Mouse (Mus musculus): ENCODE results near the gene Pheta2.
"Not testable (repeated sequence)": the region's sequence is repeated elsewhere in the genome, so short reads cannot be mapped to it uniquely, and the experiment has no call there.

The Pheta2 gene

DNA sequence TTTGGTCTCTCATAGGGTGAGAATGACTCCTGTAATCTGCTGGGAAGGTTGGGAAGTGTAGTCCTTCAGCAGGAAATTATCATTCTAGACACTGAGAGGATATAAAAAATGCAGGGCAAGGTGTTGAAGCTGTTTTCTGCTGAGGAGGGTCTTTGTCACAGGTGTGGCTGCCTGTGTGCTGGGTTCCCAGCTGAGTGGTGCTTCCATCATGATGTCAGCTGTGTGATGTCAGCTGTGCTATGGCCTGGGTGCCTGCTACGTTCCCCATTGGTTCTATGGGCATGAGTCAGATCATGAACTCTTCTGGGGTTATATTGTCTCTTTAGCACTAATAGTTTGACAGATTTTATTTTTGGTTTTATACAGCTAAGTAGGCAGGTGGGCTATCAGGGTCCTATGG lies 30.1 kb downstream of the Pheta2 start:
- DNase-seq (ENCODE audit: extremely low read depth, low read depth), result no peak

DNA sequence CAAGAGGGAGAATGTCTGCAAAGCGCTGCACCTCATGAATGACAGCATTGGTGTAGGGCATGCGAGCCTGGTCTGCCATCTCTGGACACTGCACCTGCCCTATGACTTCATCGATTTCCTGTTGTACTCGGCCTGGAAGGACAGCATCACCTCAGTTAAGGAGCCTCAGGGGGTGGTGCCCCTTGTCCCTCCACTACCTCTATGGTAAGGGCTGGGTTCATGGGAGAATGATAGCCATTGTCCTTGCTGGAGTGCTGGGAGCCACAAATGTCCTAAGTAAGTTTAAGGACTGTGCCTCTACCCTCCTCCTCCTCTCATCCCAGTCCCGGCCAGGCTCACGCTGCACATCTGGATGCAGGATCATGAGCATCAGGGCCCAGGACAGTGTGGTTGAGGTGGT lies 33.7 kb downstream of the Pheta2 start:
- DNase-seq (ENCODE audit: extremely low read depth, low read depth), result no peak

DNA sequence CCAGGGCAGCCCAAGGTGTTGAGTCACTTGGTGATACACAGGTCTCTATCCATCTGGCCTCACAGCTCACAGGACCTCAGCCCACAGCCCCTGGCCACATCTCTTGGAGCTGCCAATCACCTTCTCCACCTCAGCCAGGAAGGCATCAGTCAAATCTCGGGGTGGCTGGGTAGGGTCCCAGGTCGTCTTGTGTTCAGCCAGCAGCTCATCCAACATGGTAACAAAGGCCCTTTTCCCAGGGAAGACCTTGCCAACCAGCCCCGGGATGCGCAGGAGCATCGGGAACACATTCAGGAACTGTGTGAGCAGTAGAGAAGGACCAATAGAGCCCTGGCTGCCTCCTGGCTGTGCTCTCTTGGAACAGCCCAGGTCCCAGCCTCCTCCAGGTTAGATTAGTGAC lies 34.2 kb downstream of the Pheta2 start:
- no peak for DNase-seq (ENCODE audit: extremely low read depth, low read depth)

DNA sequence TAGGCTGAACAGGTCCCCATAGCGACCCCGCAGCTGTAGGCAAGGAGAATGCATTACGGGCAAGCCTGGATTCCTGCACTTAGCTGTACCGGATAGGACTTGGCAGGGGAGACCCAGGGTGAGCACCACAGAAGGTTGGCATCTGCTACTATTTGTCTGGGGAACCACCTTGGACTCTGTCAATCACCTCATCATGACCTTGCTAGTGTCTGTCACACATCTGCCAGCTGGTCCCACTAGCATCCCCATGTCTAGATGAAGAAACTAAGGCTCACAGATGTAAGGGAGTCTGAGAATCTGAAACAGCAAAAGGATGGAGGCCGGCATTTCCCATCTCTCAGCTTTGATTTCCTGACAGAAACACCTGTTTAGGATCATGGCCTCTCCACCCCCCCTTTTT lies 35.7 kb downstream of the Pheta2 start:
- DNase-seq (ENCODE audit: extremely low read depth, low read depth), result no peak

DNA sequence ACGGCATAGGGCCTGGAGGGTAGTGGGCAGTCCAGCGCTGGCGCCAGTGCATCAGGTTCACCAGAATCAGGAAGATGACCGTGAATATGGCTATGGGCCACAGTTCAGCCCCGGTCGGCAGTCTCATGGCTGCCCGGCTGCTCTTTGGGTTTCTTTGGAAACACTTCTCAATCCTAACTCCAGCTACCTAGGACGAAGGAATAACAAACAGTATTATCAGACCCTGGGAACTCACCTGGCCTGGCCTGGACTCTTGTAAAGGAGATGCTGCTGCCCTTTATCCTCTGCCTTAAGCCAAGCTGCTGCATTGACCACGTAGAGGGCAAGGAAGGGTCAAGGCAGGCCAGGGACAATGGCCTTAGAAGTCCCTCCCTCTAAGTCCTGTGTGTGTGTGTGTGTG lies 37.1 kb downstream of the Pheta2 start:
- DNase-seq (ENCODE audit: extremely low read depth, low read depth), result no peak

DNA sequence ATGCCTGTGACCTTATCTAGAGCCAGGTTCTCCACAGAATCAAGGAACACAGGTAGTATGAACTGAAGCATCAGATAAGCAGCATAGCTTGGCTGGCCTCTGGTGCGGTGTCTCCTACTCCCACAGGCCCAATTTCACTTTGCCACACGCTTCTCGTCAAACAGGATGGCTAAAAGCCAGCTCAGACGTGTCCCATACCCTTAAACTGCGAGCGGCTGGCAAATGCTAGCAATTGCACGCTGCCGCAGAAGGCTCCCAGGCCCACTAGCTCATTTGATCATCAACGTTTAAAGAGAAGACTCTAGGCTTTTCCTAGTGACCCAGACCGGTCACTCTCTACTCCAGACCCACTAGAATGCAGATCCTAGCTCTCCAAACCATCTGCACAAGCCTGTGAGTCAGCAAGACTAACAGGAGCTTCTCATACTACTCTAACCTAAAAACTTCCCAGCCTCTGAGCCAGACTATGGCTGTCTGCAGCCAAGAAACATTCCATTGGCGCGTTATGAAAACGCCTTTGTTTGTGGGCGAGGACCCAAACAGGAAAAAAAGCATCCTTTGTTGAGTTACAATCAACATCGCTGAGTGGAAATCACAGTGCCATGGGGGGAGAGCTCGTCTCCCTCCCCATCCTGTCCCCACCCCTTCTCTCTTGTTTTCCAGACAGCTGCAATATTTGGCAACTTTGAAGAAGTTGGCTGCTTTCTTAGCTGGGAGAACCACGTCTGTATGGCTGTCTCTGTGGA lies 37.8 kb downstream of the Pheta2 start:
- no peak for DNase-seq (ENCODE audit: extremely low read depth, low read depth)

DNA sequence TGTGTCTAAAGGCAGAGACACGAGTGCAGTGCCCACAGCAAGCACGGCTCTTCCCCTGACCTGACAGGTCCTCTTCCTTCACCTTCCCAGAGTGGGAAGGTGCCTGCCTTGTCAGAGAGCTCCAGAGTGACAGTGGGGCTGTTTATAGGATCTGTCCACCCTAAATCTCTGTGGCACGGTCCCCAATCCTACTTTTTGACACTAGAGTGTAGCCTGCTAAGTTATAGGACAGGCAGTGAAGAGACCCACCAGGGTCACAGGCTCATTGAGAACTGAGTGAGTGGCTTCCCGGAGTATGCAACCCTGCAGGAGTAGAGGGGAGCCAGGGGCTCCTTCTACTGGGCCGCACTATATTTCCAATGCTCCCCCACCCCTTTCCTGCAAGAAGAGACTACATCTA lies 39.0 kb downstream of the Pheta2 start:
- DNase-seq (ENCODE audit: extremely low read depth, low read depth), result no peak

DNA sequence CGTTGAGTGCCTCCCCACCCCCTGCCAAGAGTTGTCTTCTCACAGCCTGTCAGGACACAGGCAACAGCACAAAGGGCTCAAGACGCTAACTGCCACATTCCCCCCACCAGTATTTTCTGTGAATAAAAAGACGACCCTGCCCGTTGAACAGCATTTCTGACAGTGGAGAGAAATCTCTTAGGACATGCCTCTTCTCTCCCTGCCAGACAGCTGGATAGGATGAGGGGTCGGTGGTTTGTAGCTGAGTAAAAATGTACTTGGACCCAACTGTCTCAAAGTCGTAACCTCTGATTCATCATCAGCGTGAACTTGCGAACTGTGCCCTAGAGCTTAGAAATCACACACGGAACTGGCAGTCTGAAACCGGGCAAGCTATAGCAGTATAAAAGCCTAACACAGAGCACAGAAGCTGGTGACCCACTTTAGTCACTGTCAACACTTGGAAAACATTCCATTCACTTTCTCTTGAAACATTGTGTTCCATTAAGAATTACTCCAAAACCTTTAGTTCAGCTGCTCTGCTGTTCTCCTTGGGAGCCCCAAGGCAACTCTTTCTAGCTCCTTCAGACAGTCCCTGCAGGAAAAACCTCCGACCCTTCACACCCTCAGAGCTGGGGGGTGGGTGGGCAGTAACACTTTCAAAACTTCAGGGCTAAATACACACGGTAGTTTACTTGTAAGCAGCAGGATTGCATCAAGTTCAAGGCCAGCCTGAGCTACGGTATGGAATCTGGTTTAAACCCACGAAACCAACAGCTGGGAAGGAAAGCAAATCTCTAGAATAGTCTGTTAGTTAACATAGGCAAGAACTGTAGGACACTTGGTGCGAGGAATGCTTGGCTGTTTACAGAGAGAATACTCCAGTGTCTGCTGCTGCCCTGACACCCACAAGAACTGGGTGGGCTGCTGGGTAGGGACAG lies 39.8 kb downstream of the Pheta2 start:
- no peak for DNase-seq (ENCODE audit: extremely low read depth, low read depth)

DNA sequence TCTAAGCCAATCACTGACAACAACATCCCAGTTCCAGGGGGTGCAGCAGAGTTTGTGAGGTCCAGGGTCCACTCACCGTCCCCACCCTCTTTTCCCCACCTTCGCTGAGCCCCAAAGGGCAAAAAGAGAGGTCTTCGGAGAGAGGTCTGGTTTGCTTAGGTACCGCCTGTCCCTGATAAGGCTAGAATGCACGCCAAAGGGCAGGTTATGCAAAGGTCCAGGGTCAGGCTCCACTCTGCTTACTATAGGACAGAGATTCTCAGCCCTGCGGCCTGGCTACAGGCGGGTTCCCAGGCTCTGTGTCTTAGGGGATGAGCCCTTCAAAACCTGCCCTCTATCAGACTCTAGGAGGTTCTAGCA lies 40.7 kb downstream of the Pheta2 start:
- no peak for DNase-seq (ENCODE audit: extremely low read depth, low read depth)

DNA sequence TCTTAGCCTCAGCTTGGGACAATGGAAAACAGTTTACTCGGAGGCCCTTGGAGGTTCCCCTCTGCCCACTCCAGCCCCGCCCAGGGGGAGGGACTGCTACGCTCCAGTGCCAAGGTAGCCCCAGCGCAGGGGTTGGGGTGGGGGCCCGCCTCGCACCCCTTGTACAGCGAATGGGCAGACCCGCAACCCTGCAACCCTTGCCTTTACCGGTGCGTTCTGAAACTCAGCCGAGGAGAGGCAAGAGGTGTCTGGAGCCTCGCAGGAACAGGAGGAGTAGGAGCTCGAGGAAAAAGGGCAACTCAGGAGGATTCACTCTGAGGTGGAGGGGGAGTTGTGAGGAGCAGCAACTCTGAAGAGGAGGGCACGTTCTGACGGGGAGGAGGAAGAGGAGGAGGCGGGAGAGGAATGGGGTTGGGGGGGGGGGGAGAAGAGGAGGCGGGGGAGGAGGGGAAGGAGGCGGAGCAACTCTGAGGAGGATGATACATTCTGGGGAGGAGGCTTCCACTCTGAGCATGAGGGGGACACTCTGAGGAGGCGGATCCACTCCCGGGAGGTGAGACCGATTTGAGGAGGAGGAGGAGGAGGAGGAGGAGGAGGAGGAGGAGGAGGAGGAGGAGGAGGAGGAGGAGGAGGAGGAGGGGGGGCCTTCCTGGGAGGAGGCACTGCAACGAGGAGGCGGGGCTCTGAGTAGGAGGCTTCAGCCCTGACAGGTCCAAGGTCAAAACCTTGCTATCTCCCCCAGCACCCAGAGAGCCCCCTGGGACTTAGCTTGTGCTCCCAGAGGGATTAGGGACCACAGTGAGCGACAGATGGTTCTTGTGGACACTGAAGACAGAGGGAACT lies 41.4 kb downstream of the Pheta2 start, which contains the start of gene Cyp2d22:
TSS of gene Cyp2d22 (minus strand) at position 390 of the 843 bp plus-strand sequence.
- DNase-seq (ENCODE audit: extremely low read depth, low read depth), result no peak

DNA sequence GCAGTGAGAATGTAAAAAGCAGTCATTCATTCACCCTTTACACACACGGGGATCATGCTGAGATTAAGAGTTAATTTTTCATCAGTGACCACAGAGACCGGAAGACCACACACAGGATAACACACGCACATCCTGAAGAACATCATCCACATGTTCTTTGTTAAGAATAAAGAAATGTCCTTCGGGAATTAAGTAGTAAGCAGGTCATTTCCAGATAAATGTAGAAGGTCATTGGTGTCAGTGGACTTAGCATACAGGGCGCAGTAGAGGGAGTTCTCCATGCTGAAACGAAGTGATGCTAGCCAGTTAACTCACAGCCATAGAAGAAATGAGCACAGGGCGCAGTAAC lies 41.9 kb downstream of the Pheta2 start:
- no peak for DNase-seq (ENCODE audit: extremely low read depth, low read depth)

DNA sequence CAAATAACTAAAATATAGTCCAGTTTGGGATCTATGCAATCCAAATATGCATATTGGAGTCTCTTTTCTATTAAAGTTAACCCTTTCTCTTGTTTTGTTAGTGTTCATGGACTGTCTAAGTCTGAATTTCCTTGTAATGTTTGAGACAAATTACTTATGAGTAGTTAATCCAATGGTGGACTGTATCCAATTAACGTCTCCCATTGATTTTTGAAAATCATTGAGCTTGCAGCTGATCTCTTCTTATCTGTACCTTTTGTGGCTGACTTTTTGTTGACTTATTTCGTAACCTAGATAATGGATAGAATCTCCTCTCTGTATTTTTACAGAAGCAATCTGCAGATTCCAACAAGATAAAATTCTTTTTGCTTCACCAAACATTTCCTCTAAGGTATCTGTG lies 43.7 kb downstream of the Pheta2 start:
- DNase-seq (ENCODE audit: extremely low read depth, low read depth), result no peak

DNA sequence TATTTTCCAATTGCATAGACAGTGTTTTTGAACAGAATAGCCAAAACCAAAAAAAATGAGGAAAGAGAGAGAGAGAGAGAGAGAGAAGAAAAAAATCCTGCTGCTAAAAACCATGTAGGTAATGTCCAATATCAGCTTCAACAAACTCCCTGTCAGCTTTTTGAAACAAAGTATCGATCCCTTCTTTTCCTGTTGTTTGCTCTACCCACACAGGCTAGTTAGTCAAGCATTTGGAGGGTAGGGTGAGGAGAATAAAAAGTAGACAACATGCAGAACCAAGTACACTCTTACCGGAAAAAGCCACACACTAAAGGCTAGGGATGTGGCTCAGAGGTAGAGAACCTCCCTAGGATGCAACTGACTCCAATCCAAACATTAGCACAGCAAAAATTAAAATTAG lies 47.0 kb downstream of the Pheta2 start:
- no peak for DNase-seq (ENCODE audit: extremely low read depth, low read depth)

DNA sequence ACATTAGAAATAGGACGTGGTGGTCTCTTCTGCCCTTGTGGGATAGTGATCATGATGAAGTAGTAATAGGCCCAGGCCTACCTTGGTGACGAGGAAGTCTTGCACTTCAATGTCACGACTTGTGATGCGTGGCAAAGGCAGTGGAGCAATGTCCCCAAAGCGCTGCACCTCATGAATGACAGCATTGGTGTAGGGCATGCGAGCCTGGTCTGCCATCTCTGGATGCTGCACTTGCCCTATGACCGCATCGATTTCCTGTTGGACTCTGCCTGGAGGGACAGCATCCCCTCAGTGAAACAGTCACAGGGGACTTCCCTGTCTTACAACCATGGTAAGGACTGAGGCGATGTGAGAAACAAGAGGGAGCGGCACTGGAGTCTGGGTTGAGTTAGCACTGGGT lies 51.2 kb downstream of the Pheta2 start:
- DNase-seq (ENCODE audit: extremely low read depth, low read depth), result not testable (repeated sequence)

DNA sequence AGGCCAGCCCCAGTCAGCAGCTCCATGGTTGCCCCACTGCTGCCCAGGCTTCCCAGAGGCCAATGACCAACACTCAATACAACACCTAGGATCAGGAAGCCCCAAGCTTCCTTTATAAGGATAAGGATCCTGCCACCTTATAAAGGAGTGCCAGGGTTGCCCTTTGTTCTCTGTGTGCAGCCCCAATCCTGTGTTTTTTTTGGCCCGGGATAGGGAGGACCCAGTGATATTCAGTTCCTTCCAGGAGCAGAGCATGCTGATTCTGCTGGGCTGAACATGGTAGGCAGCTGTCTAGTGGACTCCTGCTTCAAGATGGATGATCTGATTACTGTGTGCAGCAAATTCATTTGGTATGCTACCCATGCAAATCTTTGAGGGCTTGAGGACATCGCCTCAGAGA lies 55.2 kb downstream of the Pheta2 start, which contains the start of gene Cyp2d11:
TSS of gene Cyp2d11 (minus strand) at position 101 of the 400 bp plus-strand sequence.
- DNase-seq (ENCODE audit: extremely low read depth, low read depth), result not testable (repeated sequence)

All from MEL-GATA-1-ER (cell line).